Mouse (Mus musculus) kidney, adult 2 months (tissue): ENCODE data around the gene Tgoln1.

Experiments used
- CTCF ChIP-seq: fragments of 200-500 bp; conservative IDR thresholded peaks from 2 replicates; pipeline ENCODE4 v1.5.1; 2011; ENCODE audit warnings: low read depth, mild to moderate bottlenecking, control low read depth, low read length, moderate library complexity, mixed read lengths; ENCODE audit not compliant: insufficient read depth, insufficient read length
- POLR2A ChIP-seq: fragments of 200-500 bp; IDR thresholded peaks from one replicate; pipeline ENCODE4 v1.6.1; 2011; ENCODE audit warnings: low read depth, low read length, control low read depth

DNA sequence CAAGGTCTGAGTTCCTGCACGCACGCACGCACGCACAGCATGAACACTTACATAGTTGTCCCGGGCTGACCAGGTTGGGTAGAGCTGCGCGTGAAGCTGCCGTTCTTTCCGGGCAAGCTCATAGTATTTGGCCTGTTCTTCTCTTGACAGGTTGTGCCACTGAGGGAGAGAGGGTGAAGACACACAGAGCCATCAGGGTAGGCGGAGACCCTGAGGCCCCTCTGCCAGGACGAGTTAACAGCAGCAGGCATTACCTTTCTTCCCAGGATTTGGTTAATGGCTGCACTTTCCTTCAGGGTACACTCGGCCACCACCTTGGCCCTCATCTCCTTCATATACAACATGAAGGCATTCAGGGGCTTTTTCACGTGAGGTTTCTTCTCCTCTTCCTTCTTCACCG, 14.2 kb upstream of the Tgoln1 start:
- TF ChIP-seq CTCF (no peak), POLR2A (no peak)
